Mouse (Mus musculus): ENCODE data around the gene Zkscan14. TPM values are rescaled to one million over a fixed set of nuclear protein-coding genes. Genes with fewer than 3 reads are reported as not detected.
"Not testable (repeated sequence)": the region's sequence is repeated elsewhere in the genome, so short reads cannot be mapped to it uniquely, and the experiment has no call there.

The Zkscan14 gene
- polyA plus RNA-seq, 1 experiment from 2014 or later: 7.3 TPM

DNA sequence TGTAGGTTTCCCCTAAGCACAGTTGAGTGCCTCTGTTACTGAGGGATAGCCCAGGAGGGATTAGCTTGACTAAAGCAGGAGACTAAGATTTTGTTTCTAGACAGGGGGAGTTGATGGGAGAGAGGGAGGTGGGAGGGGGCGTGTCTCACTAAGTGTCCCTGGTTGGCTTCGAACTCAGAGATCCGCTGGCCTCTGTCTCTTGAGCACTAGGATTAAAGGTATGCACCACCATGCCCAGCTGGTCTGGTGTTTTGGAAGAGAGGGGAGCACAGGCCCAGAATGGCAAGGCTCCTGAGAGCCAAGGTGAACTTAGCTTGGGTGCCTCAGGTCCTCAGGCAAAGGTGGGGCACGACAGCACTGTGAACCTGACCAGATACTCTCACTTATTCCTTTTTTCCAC, 9.7 kb upstream of the Zkscan14 start:
- Histone ChIP-seq H3K4me3 (ENCODE audit: low read depth, low read length) (no peak overlapping the region), H3K27me3 (replicated peaks; ENCODE audit: control insufficient read depth, insufficient read depth, low read length) (no peaks in the 10 kb centered on the region), H3K4me2 (no peak overlapping the region), H3K9ac (ENCODE audit: low read depth, low read length) (no peak overlapping the region), H3K36me3 (ENCODE audit: control insufficient read depth, insufficient read depth, low read length) (peaks cover 14% of the 10 kb centered on the region; the same call in 1 of the 2 replicates), H3K9me3 (ENCODE audit: control insufficient read depth, low read length) (no peaks in the 10 kb centered on the region), H3K4me1 (replicated peaks; ENCODE audit: control insufficient read depth, insufficient read depth, low read length) (no peaks in the 10 kb centered on the region), H3K27ac (ENCODE audit: low read depth, low read length) (no peak overlapping the region)
- no peak for ATAC-seq (replicated peaks; ENCODE audit: low FRiP score)
- DNase-seq (ENCODE audit: low spot score): no peak
- WGBS: 97% methylated on average over 4 of the region's 4 CpGs

DNA sequence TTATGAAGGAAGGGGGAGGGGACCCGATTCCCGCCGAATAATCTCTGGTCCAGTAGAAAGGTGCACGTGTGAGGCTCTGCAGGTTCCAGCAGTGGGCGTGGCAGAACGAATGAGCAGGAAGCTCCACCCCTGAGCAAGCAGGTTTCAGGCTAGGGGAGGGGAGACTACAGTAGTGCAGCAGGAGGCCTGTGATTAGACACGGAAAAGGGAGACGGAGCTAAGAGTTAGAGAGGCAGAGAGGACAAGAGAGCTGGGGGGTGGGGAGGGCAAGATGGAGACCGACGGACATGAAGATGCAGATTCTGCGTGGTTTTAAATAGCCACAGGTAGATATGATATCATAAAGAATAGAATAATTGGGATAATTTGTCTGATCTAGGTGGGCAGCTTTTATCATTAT, 6.7 kb upstream of the Zkscan14 start:
- H3K36me3 ChIP-seq (ENCODE audit: control insufficient read depth, insufficient read depth, low read length): peaks cover 12% of the 10 kb centered on the region; the same call in 1 of the 2 replicates

DNA sequence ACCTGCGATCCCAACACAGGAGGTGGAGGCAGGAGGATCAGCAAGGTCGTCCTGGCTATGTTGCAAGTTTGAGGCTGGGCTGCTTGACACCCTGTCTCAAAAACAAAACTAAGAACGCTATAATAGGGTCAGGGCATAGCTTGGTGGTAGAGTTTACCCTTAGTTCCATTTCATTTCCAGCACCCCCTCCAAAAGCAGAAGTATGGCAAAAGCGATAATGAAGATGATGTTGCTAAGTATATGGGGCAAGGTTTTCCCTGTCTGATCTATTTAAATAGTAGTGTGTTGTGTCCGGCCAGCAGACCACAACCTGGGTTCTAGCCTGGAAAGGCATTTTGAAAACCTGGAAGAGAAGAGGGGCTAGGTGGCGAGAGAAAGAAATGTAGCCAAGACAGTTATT, 6.3 kb upstream of the Zkscan14 start:
- 71% methylated on average over 6 of the region's 6 CpGs for WGBS
- no peak for DNase-seq (ENCODE audit: low spot score)
- H3K36me3 ChIP-seq (ENCODE audit: control insufficient read depth, insufficient read depth, low read length): peaks cover 11% of the 10 kb centered on the region; the same call in 1 of the 2 replicates
- H3K9me3 ChIP-seq (ENCODE audit: control insufficient read depth, low read length): no peaks in the 10 kb centered on the region
- H3K27ac ChIP-seq (ENCODE audit: low read depth, low read length): no peak overlapping the region
- H3K4me1 ChIP-seq (replicated peaks; ENCODE audit: control insufficient read depth, insufficient read depth, low read length): peaks cover 6% of the 10 kb centered on the region
- no peak overlapping the region for H3K9ac ChIP-seq (ENCODE audit: low read depth, low read length)
- H3K27me3 ChIP-seq (replicated peaks; ENCODE audit: control insufficient read depth, insufficient read depth, low read length): no peaks in the 10 kb centered on the region
- no peak for ATAC-seq (replicated peaks; ENCODE audit: low FRiP score)
- H3K4me3 ChIP-seq (ENCODE audit: low read depth, low read length): no peak overlapping the region
- H3K4me2 ChIP-seq: no peak overlapping the region

More for the DNA sequence above, 6.7 kb upstream of the Zkscan14 start:
- not testable (repeated sequence) for ATAC-seq (replicated peaks; ENCODE audit: low FRiP score); H3K9me3 ChIP-seq (ENCODE audit: control insufficient read depth, low read length); H3K27ac ChIP-seq (ENCODE audit: low read depth, low read length); DNase-seq (ENCODE audit: low spot score); H3K4me1 ChIP-seq (replicated peaks; ENCODE audit: control insufficient read depth, insufficient read depth, low read length); H3K4me2 ChIP-seq; H3K27me3 ChIP-seq (replicated peaks; ENCODE audit: control insufficient read depth, insufficient read depth, low read length); H3K9ac ChIP-seq (ENCODE audit: low read depth, low read length); H3K4me3 ChIP-seq (ENCODE audit: low read depth, low read length)
- 58% methylated on average over 11 of the region's 11 CpGs for WGBS

DNA sequence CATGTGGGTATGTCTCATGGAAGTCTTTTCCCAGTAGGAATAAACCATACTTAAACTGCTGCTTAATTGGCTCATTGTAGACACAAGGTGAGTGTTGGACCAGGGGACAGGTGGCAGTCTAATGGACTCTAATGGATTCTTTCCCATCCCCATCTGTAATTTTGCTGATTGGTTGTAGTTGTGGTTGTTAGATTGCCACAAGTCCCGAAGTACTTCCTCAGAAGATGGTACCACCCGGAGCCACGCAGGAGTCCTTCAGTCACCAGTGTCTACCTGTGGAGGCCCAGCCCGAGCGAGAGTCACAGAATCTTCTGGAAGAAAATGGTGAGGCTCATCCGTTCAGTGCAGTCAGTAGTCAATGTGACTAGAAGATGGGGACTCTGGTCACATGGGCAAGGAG, 5.7 kb upstream of the Zkscan14 start:
- no peak for DNase-seq (ENCODE audit: low spot score)
- no peaks in the 10 kb centered on the region for H3K27me3 ChIP-seq (replicated peaks; ENCODE audit: control insufficient read depth, insufficient read depth, low read length)
- no peak overlapping the region for H3K4me2 ChIP-seq
- no peak overlapping the region for H3K27ac ChIP-seq (ENCODE audit: low read depth, low read length)
- H3K9me3 ChIP-seq (ENCODE audit: control insufficient read depth, low read length): no peaks in the 10 kb centered on the region
- H3K36me3 ChIP-seq (ENCODE audit: control insufficient read depth, insufficient read depth, low read length): peaks cover 11% of the 10 kb centered on the region; the same call in 1 of the 2 replicates
- H3K4me1 ChIP-seq (replicated peaks; ENCODE audit: control insufficient read depth, insufficient read depth, low read length): peaks cover 6% of the 10 kb centered on the region
- H3K9ac ChIP-seq (ENCODE audit: low read depth, low read length): no peak overlapping the region
- 92% methylated on average over 6 of the region's 6 CpGs for WGBS
- no peak overlapping the region for H3K4me3 ChIP-seq (ENCODE audit: low read depth, low read length)
- ATAC-seq (replicated peaks; ENCODE audit: low FRiP score): no peak

DNA sequence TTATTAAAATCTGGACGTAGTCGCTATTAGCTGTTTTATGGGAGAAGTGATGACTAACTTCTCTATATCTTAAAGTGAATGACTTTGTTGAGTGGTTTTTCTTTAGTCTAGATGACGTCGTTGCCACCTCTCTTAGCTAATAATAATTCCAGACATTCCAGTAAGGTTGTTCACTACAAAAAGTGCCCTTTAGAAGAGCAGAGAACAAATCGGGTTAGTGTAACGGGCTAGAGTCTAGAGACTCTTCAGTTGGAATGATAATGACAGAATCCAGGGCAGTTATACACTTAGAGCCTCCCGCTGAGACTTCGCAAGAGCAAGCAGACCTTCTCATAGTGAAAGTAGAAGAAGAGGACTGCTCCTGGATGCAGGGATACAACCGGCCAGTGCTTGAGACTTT, 3.4 kb upstream of the Zkscan14 start:
- peak overlapping the region; percentile 64 for H3K4me3 ChIP-seq (ENCODE audit: low read depth, low read length)
- H3K4me1 ChIP-seq (replicated peaks; ENCODE audit: control insufficient read depth, insufficient read depth, low read length): peaks cover 13% of the 10 kb centered on the region
- DNase-seq (ENCODE audit: low spot score) (no peak), ATAC-seq (replicated peaks; ENCODE audit: low FRiP score) (no peak)
- H3K4me2 ChIP-seq: peak overlapping the region; percentile 74
- no peak overlapping the region; the same call in 1 of the 2 replicates for H3K27ac ChIP-seq (ENCODE audit: low read depth, low read length)
- peaks cover 7% of the 10 kb centered on the region; the same call in 1 of the 2 replicates for H3K36me3 ChIP-seq (ENCODE audit: control insufficient read depth, insufficient read depth, low read length)
- H3K9ac ChIP-seq (ENCODE audit: low read depth, low read length): peak overlapping the region; percentile 49
- 15% methylated on average over 9 of the region's 9 CpGs for WGBS
- no peaks in the 10 kb centered on the region for H3K27me3 ChIP-seq (replicated peaks; ENCODE audit: control insufficient read depth, insufficient read depth, low read length)
- no peaks in the 10 kb centered on the region for H3K9me3 ChIP-seq (ENCODE audit: control insufficient read depth, low read length)

DNA sequence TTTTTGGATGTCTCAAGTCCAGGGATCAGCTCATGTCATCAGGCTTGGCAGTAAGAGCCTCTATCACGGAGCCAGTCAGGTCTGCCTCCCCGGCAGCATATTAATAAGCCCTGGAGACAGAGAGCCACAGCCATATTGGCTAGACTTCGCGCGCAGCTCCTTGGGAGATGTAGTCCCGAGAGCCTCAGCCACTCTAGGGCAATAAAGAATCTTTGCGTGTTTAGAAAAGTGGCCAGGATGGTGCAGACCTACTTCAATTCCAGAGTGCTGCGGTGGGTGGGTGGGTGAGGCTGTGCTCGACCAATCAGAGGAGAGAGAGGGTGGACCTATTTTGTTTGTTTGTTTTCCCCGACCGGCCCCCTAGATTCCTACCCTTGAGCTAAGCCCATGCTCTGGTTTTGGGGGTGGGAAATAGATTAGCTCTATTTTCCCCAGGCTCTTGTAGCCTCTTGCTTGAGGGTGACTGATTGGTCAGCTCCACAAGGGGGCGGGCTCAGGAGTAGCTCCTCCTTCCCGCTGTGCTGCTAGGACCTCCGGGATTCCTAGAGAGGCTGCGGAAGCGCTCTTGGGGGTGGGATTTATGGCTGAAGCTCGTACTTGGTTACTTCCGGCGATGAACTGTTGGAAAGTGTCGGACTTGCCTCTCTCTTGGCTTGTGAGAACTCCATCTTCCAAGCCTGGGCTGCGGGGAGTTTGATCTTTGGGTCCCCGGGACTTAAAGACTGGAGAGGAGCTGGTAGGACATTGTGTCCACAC, 2.4 kb upstream of the Zkscan14 start, which contains the start of gene Zkscan5:
Zkscan5 (plus strand) TSS at position 627 of the 756 bp plus-strand sequence.
- Histone ChIP-seq H3K4me2 (peak within 1 kb of the TSS; percentile 74), H3K27me3 (replicated peaks; ENCODE audit: control insufficient read depth, insufficient read depth, low read length) (no peaks in the 10 kb centered on the region), H3K4me1 (replicated peaks; ENCODE audit: control insufficient read depth, insufficient read depth, low read length) (peaks cover 13% of the 10 kb centered on the region), H3K9me3 (ENCODE audit: control insufficient read depth, low read length) (no peaks in the 10 kb centered on the region), H3K27ac (ENCODE audit: low read depth, low read length) (peak within 1 kb of the TSS; percentile 85), H3K4me3 (ENCODE audit: low read depth, low read length) (peak within 1 kb of the TSS; percentile 64), H3K36me3 (ENCODE audit: control insufficient read depth, insufficient read depth, low read length) (peaks cover 5% of the 10 kb centered on the region; the same call in 1 of the 2 replicates), H3K9ac (ENCODE audit: low read depth, low read length) (peak within 1 kb of the TSS; percentile 74)
- WGBS: under 1% methylated on average over 22 of the region's 22 CpGs
- DNase-seq (ENCODE audit: low spot score) (peak; percentile 95), ATAC-seq (replicated peaks; ENCODE audit: low FRiP score) (peak; percentile 95)

DNA sequence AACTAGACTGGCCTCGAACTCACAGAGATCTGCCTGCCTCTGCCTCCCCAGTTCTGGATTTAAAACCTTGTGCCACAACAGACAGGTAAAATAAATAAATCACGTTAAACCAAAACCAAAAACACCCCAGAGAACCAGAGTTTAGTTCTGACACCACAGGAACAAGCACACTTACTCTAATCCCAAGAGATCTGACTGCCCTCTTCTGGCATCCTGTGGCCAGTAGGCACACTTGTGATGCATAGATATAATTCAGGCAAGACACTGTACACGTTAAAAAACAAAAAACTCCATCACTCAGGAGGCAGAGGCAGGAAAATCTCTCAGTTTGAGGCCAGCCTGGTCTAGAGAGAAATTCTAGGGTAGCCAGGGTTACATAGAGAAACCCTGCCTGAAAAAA, 778 bp upstream of the Zkscan14 start:
- peaks cover 13% of the 10 kb centered on the region for H3K4me1 ChIP-seq (replicated peaks; ENCODE audit: control insufficient read depth, insufficient read depth, low read length)
- H3K9ac ChIP-seq (ENCODE audit: low read depth, low read length): no peak overlapping the region
- H3K27ac ChIP-seq (ENCODE audit: low read depth, low read length): no peak overlapping the region
- H3K4me2 ChIP-seq: no peak overlapping the region
- no peak overlapping the region for H3K4me3 ChIP-seq (ENCODE audit: low read depth, low read length)
- DNase-seq (ENCODE audit: low spot score) (no peak), ATAC-seq (replicated peaks; ENCODE audit: low FRiP score) (no peak)
- H3K9me3 ChIP-seq (ENCODE audit: control insufficient read depth, low read length): no peaks in the 10 kb centered on the region
- 51% methylated on average over 3 of the region's 3 CpGs for WGBS
- H3K36me3 ChIP-seq (ENCODE audit: control insufficient read depth, insufficient read depth, low read length): 0 out of 2 replicates have a peak, but pooled peaks cover 2% of the 10 kb centered on the region
- no peaks in the 10 kb centered on the region for H3K27me3 ChIP-seq (replicated peaks; ENCODE audit: control insufficient read depth, insufficient read depth, low read length)

DNA sequence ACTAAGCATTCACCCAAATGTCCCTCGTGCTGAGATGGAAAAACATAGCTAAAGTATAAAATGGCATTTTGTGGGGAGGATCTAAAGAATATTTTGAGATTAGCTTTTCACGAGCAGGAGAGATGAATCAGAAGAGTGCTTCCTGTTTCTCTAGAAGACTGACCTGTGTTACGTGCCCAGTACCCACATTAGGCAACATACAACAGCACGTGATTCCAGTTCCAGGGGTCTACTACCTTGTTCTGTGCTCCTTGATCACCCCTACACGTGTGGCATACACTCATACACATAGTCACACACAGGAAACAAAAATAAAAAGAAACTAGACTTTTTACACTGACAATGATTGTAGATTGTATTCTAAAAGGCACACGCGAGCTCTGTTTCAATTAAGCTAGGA, 1.3 kb downstream of the Zkscan14 start:
- Histone ChIP-seq H3K4me3 (ENCODE audit: low read depth, low read length) (peak overlapping the region; percentile 92), H3K9ac (ENCODE audit: low read depth, low read length) (no peak overlapping the region)
- 71% methylated on average over 7 of the region's 7 CpGs for WGBS

DNA sequence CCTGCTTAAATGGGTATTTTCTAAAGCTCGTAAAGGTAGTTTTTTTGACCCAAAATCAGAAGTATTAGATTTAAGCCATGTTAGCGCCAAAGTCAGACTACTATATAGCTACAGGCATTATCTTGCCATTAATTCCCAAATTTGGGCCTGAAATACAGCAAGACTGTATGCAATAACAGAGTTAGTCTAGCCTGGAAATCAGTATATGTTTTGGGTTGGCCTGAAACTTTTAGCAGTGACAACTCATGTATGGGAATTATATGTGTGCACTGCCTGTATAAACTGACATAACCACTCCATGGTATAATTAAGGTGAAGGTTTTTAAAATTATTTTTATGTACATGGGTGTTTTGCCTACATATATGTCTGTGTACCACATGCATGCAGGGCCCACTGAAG, 9.7 kb downstream of the Zkscan14 start, which contains the start of gene Atp5j2:
Atp5j2 (minus strand) TSS at position 101 of the 400 bp plus-strand sequence.
- DNase-seq (ENCODE audit: low spot score) (no peak), ATAC-seq (replicated peaks; ENCODE audit: low FRiP score) (no peak)
- peak within 1 kb of the TSS; percentile 57 for H3K27ac ChIP-seq (ENCODE audit: low read depth, low read length)
- H3K4me2 ChIP-seq: peak within 1 kb of the TSS; percentile 97
- peaks cover 19% of the 10 kb centered on the region for H3K4me1 ChIP-seq (replicated peaks; ENCODE audit: control insufficient read depth, insufficient read depth, low read length)
- H3K4me3 ChIP-seq (ENCODE audit: low read depth, low read length): peak within 1 kb of the TSS; percentile 78
- 90% methylated on average over 2 of the region's 2 CpGs for WGBS
- no peaks in the 10 kb centered on the region for H3K27me3 ChIP-seq (replicated peaks; ENCODE audit: control insufficient read depth, insufficient read depth, low read length)
- peaks cover 11% of the 10 kb centered on the region; the same call in 1 of the 2 replicates for H3K36me3 ChIP-seq (ENCODE audit: control insufficient read depth, insufficient read depth, low read length)
- H3K9ac ChIP-seq (ENCODE audit: low read depth, low read length): peak within 1 kb of the TSS; percentile 78
- H3K9me3 ChIP-seq (ENCODE audit: control insufficient read depth, low read length): no peaks in the 10 kb centered on the region

More for the DNA sequence above, 1.3 kb downstream of the Zkscan14 start:
- no peaks in the 10 kb centered on the region for H3K9me3 ChIP-seq (ENCODE audit: control insufficient read depth, low read length)
- H3K27me3 ChIP-seq (replicated peaks; ENCODE audit: control insufficient read depth, insufficient read depth, low read length): no peaks in the 10 kb centered on the region
- H3K4me2 ChIP-seq: peak overlapping the region; percentile 81
- H3K27ac ChIP-seq (ENCODE audit: low read depth, low read length): no peak overlapping the region
- no peaks in the 10 kb centered on the region; the same call in 1 of the 2 replicates for H3K36me3 ChIP-seq (ENCODE audit: control insufficient read depth, insufficient read depth, low read length)
- ATAC-seq (replicated peaks; ENCODE audit: low FRiP score): no peak
- DNase-seq (ENCODE audit: low spot score): no peak
- H3K4me1 ChIP-seq (replicated peaks; ENCODE audit: control insufficient read depth, insufficient read depth, low read length): peaks cover 9% of the 10 kb centered on the region

Measured in liver, embryonic 11.5 days (tissue).